Mouse (Mus musculus): ENCODE results near the gene Slc25a48. TPM values are rescaled to one million over a fixed set of nuclear protein-coding genes. Genes with fewer than 3 reads are reported as not detected.

Gene Slc25a48
- total RNA-seq, 1 experiment from 2014 or later = not detected

DNA sequence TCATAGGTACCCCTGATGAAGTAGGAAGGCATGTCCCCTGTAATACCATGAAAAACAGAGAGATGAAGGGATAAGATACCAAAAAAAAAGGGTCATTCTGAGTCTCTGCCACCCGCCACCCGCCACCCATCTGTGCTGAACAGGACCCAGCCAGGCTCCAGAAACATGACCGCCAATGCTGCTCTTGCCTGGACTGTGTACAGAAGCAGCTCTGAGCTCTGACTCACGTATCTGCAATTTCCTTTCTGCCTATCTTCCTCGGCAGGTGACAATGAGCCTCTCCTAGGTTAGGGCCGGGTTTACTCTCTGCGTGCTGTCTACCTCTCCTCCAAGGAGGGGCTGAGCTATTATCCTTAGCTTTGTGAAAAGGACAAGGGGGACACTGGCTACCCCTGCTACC is 5.3 kb downstream of the Slc25a48 start:
- no peak for ATAC-seq (replicated peaks; ENCODE audit: insufficient number of reproducible peaks, low FRiP score, low TSS enrichment, poor library complexity, severe bottlenecking)

GRCm38 (mm10) chr13:56444112-56444511 is 6.0 kb downstream of the Slc25a48 start:
- no peak for ATAC-seq (replicated peaks; ENCODE audit: insufficient number of reproducible peaks, low FRiP score, low TSS enrichment, poor library complexity, severe bottlenecking)

DNA sequence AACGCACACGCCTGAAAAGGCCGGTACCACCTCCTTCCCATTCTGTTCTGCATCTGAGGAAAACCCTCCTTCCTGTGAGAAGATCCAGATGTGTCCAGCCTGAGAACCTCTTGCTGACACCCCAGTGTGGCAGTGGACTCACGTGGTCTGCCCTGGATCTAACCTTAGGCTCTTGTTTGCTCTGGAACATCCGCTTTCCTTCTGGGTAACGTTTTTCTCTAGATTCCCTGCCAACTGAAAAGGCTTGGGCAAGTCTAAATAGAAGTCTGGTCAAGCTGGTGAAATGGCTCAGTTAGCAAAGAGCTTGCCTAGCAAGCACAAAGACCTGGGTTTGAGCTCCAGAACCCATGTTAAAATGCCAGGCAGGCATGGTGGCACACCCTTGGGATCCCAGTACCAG is 6.8 kb downstream of the Slc25a48 start:
- ATAC-seq (replicated peaks; ENCODE audit: insufficient number of reproducible peaks, low FRiP score, low TSS enrichment, poor library complexity, severe bottlenecking) = no peak

- no peak for ATAC-seq (replicated peaks; ENCODE audit: insufficient number of reproducible peaks, low FRiP score, low TSS enrichment, poor library complexity, severe bottlenecking)
These were observed 11.3 kb downstream of the Slc25a48 start for GRCm38 (mm10) chr13:56449239-56450030.

DNA sequence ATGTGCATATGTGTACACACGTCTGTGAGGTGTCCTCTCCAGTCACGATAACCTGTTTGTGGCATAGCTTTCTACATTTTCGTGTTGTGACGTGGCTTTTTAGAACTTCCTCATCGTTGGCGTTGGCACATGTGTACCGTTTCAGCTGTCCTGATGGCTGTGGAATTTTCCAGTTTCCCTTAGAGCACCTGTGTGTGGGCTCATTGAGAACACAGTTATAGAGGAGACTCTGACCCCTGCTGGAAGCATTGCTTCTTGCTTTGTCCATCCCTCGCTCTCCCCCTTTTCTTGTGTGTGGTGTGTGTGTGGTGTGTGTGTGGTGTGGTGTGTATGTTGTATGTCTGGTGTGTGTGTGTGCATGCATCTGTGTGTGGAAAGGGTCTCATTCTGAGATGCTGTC is 11.9 kb downstream of the Slc25a48 start:
- ATAC-seq (replicated peaks; ENCODE audit: insufficient number of reproducible peaks, low FRiP score, low TSS enrichment, poor library complexity, severe bottlenecking) = no peak

DNA sequence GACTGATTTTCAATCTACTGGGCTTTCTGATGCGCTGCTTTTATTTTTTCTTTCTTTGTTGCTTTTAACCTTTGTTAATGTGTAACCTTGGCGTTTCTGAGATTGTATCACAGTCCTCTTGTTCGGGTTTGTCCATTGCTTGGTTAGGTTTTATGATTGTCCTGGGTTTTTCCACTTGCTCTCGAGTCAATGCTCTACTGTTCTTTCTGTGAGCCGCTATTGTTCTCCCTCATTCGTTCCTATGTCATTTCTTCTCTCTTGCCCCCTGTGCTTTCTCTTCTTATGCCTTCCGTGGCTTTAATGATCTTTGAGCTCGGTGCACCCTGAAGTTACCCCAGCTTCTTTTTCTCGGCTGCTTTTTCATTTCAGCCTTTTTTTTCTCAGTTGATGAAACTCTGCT is 19.8 kb downstream of the Slc25a48 start:
- ATAC-seq (replicated peaks; ENCODE audit: insufficient number of reproducible peaks, low FRiP score, low TSS enrichment, poor library complexity, severe bottlenecking) = no peak

- ATAC-seq (replicated peaks; ENCODE audit: insufficient number of reproducible peaks, low FRiP score, low TSS enrichment, poor library complexity, severe bottlenecking) = no peak
These were observed 23.3 kb downstream of the Slc25a48 start for GRCm38 (mm10) chr13:56461460-56461859.

GRCm38 (mm10) chr13:56462791-56463190 is 24.6 kb downstream of the Slc25a48 start:
- ATAC-seq (replicated peaks; ENCODE audit: insufficient number of reproducible peaks, low FRiP score, low TSS enrichment, poor library complexity, severe bottlenecking) = no peak

- ATAC-seq (replicated peaks; ENCODE audit: insufficient number of reproducible peaks, low FRiP score, low TSS enrichment, poor library complexity, severe bottlenecking) = no peak
These were observed 25.1 kb downstream of the Slc25a48 start for GRCm38 (mm10) chr13:56463261-56463660.

- no peak for ATAC-seq (replicated peaks; ENCODE audit: insufficient number of reproducible peaks, low FRiP score, low TSS enrichment, poor library complexity, severe bottlenecking)
These were observed 25.6 kb downstream of the Slc25a48 start for GRCm38 (mm10) chr13:56463750-56464149.

- ATAC-seq (replicated peaks; ENCODE audit: insufficient number of reproducible peaks, low FRiP score, low TSS enrichment, poor library complexity, severe bottlenecking) = no peak
These were observed 29.6 kb downstream of the Slc25a48 start for GRCm38 (mm10) chr13:56467786-56468185.

DNA sequence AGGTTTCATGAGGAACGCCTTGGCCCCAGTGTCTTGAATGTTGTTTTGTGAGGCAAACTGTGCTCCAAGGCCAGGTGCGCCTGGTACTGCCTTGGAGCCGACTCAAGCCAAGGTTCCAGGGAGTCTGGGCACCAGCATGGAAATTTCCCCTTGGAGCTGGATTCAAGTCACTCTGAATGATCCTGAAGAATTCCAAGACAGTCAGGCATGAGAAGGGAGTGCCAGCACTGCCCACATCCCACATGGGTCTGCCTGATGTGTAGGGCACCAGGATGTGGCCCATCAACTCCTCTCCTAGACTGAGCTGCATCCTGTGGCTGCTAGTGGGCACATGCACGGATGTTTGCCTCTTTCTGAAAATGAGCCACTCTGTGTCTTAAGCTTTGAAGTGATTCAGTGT is 30.4 kb downstream of the Slc25a48 start:
- ATAC-seq (replicated peaks; ENCODE audit: insufficient number of reproducible peaks, low FRiP score, low TSS enrichment, poor library complexity, severe bottlenecking) = no peak

DNA sequence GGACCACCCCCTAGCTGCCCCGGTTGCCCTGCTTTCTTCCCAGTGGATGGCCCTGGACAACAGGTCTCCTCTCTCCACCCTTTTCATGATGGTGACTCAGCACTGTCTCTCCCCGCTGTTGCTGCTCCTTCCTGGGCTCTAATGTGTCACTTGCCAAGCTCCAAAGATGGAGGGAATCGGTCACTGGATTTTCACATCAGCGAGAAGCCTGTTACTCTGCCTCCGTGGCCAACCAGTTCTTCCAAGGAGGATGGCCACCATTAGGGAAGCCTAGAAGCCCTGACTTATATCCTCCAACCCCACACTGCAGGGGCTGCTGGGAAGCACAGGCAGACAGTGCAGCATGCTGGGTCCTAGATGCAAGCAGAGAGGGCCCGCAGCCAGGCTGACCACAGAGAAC is 33.1 kb downstream of the Slc25a48 start:
- ATAC-seq (replicated peaks; ENCODE audit: insufficient number of reproducible peaks, low FRiP score, low TSS enrichment, poor library complexity, severe bottlenecking) = no peak

DNA sequence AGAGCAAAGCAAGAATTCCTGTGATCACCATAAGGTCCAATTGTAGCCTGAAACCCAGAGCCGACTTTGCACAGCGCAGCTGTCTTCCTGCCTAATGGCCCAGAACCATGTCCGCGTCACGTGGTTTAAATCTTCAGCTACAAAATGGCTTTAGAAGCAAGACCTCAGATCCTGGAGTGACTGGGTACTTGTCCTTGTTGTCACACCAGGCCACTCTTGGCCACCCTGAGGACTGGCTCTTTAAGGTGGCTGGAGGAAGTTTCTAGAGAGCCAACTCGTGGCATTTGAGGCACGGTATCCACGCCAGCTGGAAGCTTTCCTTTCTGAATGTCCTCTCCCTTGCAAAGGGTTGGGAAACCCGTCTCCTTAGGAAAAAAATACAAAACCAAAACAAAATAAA is 33.8 kb downstream of the Slc25a48 start:
- ATAC-seq (replicated peaks; ENCODE audit: insufficient number of reproducible peaks, low FRiP score, low TSS enrichment, poor library complexity, severe bottlenecking) = no peak

DNA sequence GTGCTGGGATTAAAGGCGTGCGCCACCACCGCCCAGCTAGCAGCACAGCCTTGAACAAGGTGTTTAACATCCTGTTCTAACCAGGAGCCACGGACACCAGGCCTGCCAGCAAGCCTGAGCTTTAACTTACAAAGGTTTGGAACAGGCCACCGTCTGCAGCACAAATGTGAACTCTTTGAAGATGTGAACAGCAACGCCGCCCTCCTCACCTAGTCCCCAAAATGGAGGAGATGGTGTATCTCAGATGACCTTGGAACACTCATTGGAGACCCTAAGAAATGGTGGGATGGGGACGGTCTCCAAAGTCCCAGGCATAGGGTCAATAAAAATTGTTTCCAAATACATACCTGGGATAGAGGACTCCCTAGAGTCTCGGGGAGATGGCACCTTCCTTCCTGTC is 34.5 kb downstream of the Slc25a48 start:
- ATAC-seq (replicated peaks; ENCODE audit: insufficient number of reproducible peaks, low FRiP score, low TSS enrichment, poor library complexity, severe bottlenecking) = no peak

DNA sequence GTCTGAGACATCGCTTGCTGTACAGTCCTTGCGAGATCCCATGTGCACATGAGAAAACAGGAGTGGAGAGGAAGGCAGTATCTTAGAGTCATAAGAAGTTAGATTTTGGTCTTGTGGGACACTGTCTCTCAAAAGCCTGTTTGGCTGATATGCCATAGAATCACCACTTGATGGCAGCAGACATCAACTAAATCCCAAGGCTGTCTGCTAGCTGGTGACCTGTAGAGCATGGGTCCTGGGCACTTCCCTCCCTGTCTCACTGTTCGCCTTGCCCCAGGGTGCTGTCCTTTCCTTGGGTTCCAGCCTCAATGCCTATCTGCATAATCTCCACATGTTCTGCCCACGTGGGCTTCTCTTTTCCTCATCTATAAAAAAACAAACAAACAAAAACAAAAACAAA is 37.2 kb downstream of the Slc25a48 start:
- peak; percentile 61 for ATAC-seq (replicated peaks; ENCODE audit: insufficient number of reproducible peaks, low FRiP score, low TSS enrichment, poor library complexity, severe bottlenecking)

DNA sequence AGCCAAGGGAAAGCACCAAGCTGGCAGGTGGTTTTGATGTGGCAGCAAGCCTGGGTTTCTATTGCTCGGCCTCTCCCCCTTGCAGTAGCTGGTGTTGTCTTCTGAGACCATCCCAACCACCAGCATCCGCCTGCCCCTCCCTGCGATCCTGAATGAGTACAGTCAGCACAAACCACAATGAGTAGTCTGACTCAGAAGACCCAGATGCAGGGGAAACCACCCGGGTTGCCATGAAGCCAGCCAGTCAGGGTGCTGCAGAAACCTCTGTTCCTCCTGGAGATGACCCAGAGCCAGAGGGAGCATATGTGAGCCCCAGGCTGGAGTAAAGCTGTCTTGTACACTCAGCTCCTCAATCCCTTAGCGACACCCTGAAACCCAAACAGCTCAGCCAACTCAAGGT is 38.6 kb downstream of the Slc25a48 start:
- 0 out of 2 replicates have a peak, but pooled peaks have one; percentile 40 for ATAC-seq (replicated peaks; ENCODE audit: insufficient number of reproducible peaks, low FRiP score, low TSS enrichment, poor library complexity, severe bottlenecking)

- no peak for ATAC-seq (replicated peaks; ENCODE audit: insufficient number of reproducible peaks, low FRiP score, low TSS enrichment, poor library complexity, severe bottlenecking)
These were observed 39.1 kb downstream of the Slc25a48 start for GRCm38 (mm10) chr13:56477271-56477670.

DNA sequence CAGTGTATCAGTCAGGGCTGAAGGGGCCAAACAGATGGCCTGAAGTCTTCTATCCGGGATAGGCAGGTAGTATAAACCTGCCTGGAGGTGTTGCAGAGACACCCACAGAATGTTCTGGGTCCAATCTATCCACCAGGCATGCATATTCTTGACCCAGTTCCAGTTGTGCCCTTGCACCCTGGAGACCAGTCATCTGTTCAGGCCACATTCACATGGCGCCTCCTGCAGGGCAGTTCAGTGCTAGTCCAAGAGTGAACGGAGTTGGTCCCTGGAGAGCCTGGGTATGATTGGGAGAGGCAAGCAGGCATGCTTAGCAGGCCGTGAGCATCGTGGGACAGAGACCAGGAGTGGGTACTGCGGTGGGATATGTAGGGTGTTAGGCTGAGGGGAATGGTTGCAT is 39.9 kb downstream of the Slc25a48 start:
- no peak for ATAC-seq (replicated peaks; ENCODE audit: insufficient number of reproducible peaks, low FRiP score, low TSS enrichment, poor library complexity, severe bottlenecking)

DNA sequence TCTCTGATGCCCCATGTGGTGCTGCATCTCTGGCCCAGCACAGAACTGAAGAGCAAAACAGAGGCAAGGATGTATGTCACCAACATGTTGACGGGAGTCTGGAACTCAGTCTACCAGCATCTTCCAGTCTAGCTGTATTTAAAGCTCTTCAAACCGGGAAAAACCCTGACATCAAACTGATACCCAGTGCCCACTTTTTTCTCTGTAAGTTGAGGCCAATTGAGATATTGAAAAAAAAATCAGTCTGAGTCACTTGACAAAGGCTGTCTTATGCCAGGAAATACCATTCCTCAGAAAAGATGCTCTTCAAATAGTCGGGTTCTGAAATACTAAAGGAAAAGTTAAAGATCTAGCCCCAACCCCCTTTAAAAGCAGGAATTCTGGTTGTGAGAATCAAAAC is 44.0 kb downstream of the Slc25a48 start, which contains the start of gene Il9:
Gene Il9 (minus strand): TSS at position 101 of the 400 bp plus-strand sequence.
- ATAC-seq (replicated peaks; ENCODE audit: insufficient number of reproducible peaks, low FRiP score, low TSS enrichment, poor library complexity, severe bottlenecking) = no peak

- ATAC-seq (replicated peaks; ENCODE audit: insufficient number of reproducible peaks, low FRiP score, low TSS enrichment, poor library complexity, severe bottlenecking) = no peak
These were observed 49.9 kb downstream of the Slc25a48 start for GRCm38 (mm10) chr13:56488012-56488411.
